ENCODE assay signal across 12 mouse cellular contexts in genomic region chr11:90255687-90256086, GRCm38 (mm10). TPM values are rescaled to one million over a fixed set of nuclear protein-coding genes. Genes with fewer than 3 reads are reported as not detected.
A peak's percentile ranks its signal among the peaks of the same experiment; 100 is the strongest.
DNase-seq lines count a peak whose midpoint lies in the region; ATAC-seq and TF ChIP-seq lines count a peak whose summit lies in the region.
"Had no signal": no experiment of that assay in that cellular context is flagged by ENCODE, and none has a peak within 500 bp of the region (broad histone marks: within the 10 kb centered on the region; RNA-seq: fewer than 3 reads in every experiment).

No protein-coding gene starts in this region.

- 0 out of 2 replicates have a peak, but pooled peaks have one; percentile 47 for ATAC-seq in embryonic facial prominence, embryonic 12.5 days (ENCODE audit: insufficient number of reproducible peaks, insufficient read depth, low FRiP score, low TSS enrichment)
- ATAC-seq in heart, embryonic 13.5 days (ENCODE audit: extremely low read depth, insufficient number of reproducible peaks, low FRiP score, low TSS enrichment), result peak; percentile 81; the same call in 1 of the 2 replicates
- ATAC-seq: midbrain, embryonic 13.5 days had no signal

- H3K9ac ChIP-seq in embryonic facial prominence, embryonic 12.5 days, result no peak overlapping the region
- H3K9ac ChIP-seq in heart, embryonic 13.5 days, result peak overlapping the region; percentile 73
- H3K9ac ChIP-seq: liver, embryonic 13.5 days; midbrain, embryonic 13.5 days had no signal

- H3K27me3 ChIP-seq in embryonic facial prominence, embryonic 12.5 days, result no peaks in the 10 kb centered on the region
- H3K27me3 ChIP-seq in embryonic facial prominence, embryonic 10.5 days (replicated peaks; ENCODE audit: low read depth, poor library complexity, severe bottlenecking), result no peaks in the 10 kb centered on the region
- H3K27me3 ChIP-seq in heart, embryonic 13.5 days (replicated peaks), result no peaks in the 10 kb centered on the region
- H3K27me3 ChIP-seq: liver, embryonic 13.5 days; midbrain, embryonic 13.5 days had no signal

- no peaks in the 10 kb centered on the region for H3K9me3 ChIP-seq in embryonic facial prominence, embryonic 12.5 days
- no peaks in the 10 kb centered on the region for H3K9me3 ChIP-seq in embryonic facial prominence, embryonic 10.5 days
- no peaks in the 10 kb centered on the region for H3K9me3 ChIP-seq in heart, embryonic 13.5 days
- H3K9me3 ChIP-seq: liver, embryonic 13.5 days; midbrain, embryonic 13.5 days had no signal

- no peak overlapping the region for H3K4me3 ChIP-seq in embryonic facial prominence, embryonic 12.5 days
- no peak overlapping the region for H3K4me3 ChIP-seq in embryonic facial prominence, embryonic 10.5 days
- no peak overlapping the region for H3K4me3 ChIP-seq in left cerebral cortex, adult 2 months
- peak overlapping the region; percentile 25; the same call in 1 of the 2 replicates for H3K4me3 ChIP-seq in heart, embryonic 13.5 days
- H3K4me3 ChIP-seq: liver, embryonic 13.5 days; midbrain, embryonic 13.5 days had no signal

- H3K4me2 ChIP-seq in embryonic facial prominence, embryonic 12.5 days (replicated peaks), result no peak overlapping the region
- H3K4me2 ChIP-seq in heart, embryonic 13.5 days, result peak overlapping the region; percentile 59
- H3K4me2 ChIP-seq: liver, embryonic 13.5 days; midbrain, embryonic 13.5 days had no signal

- H3K36me3 ChIP-seq in embryonic facial prominence, embryonic 12.5 days, result peaks cover 11% of the 10 kb centered on the region
- peaks cover 48% of the 10 kb centered on the region for H3K36me3 ChIP-seq in embryonic facial prominence, embryonic 10.5 days (replicated peaks)
- H3K36me3 ChIP-seq in heart, embryonic 13.5 days, result peaks cover 35% of the 10 kb centered on the region

- TF ChIP-seq CTCF in left cerebral cortex, adult 2 months (IDR thresholded peaks at IDR 0.05), result no peak

- 0 out of 2 replicates have a peak overlapping the region, but pooled peaks have one; percentile 23 for H3K27ac ChIP-seq in embryonic facial prominence, embryonic 12.5 days
- no peak overlapping the region for H3K27ac ChIP-seq in embryonic facial prominence, embryonic 10.5 days (replicated peaks)
- peak overlapping the region; percentile 65 for H3K27ac ChIP-seq in left cerebral cortex, adult 2 months
- peak overlapping the region; percentile 95 for H3K27ac ChIP-seq in heart, embryonic 13.5 days (replicated peaks)
- H3K27ac ChIP-seq: liver, embryonic 13.5 days; midbrain, embryonic 13.5 days had no signal

- 75% methylated on average over 6 of the region's 6 CpGs for WGBS in embryonic facial prominence, embryonic 12.5 days
- WGBS in embryonic facial prominence, embryonic 10.5 days, result 78% methylated on average over 6 of the region's 6 CpGs
- WGBS in heart, embryonic 13.5 days, result 32% methylated on average over 6 of the region's 6 CpGs

- no peak for DNase-seq in embryonic facial prominence, embryonic 10.5 days (ENCODE audit: low spot score)
- peak in 1 of 2 experiments; percentile 54 for DNase-seq in left cerebral cortex, adult 2 months (ENCODE audit: extremely low spot score in 1 of 2, low spot score in 2 of 2)
- DNase-seq in left cerebral cortex, adult 18-20 months (ENCODE audit: low spot score in 2 of 2), result no peak
- DNase-seq in right cerebral cortex, postnatal 14 days, result peak; percentile 27
- DNase-seq in thymus, postnatal 4 days, result no peak
- no peak for DNase-seq in cerebellum, postnatal 10 days
- DNase-seq: adrenal gland, postnatal 36 days; cerebellum, adult 9-11 months; liver, embryonic 13.5 days had no signal

- peaks cover 30% of the 10 kb centered on the region for H3K4me1 ChIP-seq in embryonic facial prominence, embryonic 12.5 days
- peaks cover 48% of the 10 kb centered on the region for H3K4me1 ChIP-seq in embryonic facial prominence, embryonic 10.5 days
- H3K4me1 ChIP-seq in heart, embryonic 13.5 days, result peaks cover 82% of the 10 kb centered on the region

- intact Hi-C loops in left cerebral cortex, adult 2 months (cut with DNase I), result no loop called here

RNA-seq across cellular contexts. Expression of gene Mmd, which starts 6.4 kb away (rescaled TPM):
- 44.5 TPM in 2 replicates for polyA plus RNA-seq in embryonic facial prominence, embryonic 12.5 days (2016; fragmentation: Nextera tagmentation; extraction: Ambion mirVana)
- polyA plus RNA-seq in embryonic facial prominence, embryonic 10.5 days (2016; fragmentation: Nextera tagmentation; extraction: Ambion mirVana), result 44.6 and 45.1 TPM in 2 replicates
- 100 to 1,000 TPM; 222 to 227 TPM for total RNA-seq in left cerebral cortex, adult 2 months (2021)
- 100 to 1,000 TPM; 217 TPM for total RNA-seq in left cerebral cortex, adult 18-20 months (2021)
- 84.1 and 99.1 TPM in 2 replicates for polyA plus RNA-seq in heart, embryonic 13.5 days (2015; fragmentation: Nextera tagmentation; extraction: Ambion mirVana)
